Mouse (Mus musculus) ES-E14 (cell line): ENCODE measurements at regions not wholly inside any gene's neighbourhood (a gene's known extent, or its start where the extent isn't known, plus 50 kb on each side); places are given as distances from the start of the nearest gene placed in this dataset.

Experiments
- DNase-seq: peaks from one replicate; pipeline ENCODE4 v3.0.0-alpha.2; 2013; ENCODE audit warnings: low read depth, low spot score
- H3K27ac ChIP-seq: 2 replicates; pipeline ENCODE4 v1.5.1; 2012; ENCODE audit warnings: low read depth, mild to moderate bottlenecking, low read length, moderate library complexity, mixed read lengths; ENCODE audit not compliant: poor library complexity, insufficient read depth, severe bottlenecking
- H3K36me3 ChIP-seq: 2 replicates; pipeline ENCODE4 v1.6.1; 2012; ENCODE audit warnings: mild to moderate bottlenecking, low read length, moderate library complexity, mixed read lengths; ENCODE audit not compliant: control insufficient read depth, poor library complexity, insufficient read depth, severe bottlenecking
- H3K4me1 ChIP-seq, 2 experiments: fragments of 150-350 bp in 1 of 2; sonication (generic) in 1 of 2; 2 replicates each; pipeline ENCODE4 v1.6.1; 2012; ENCODE audit warnings: low read length in 2 of 2, mild to moderate bottlenecking in 1 of 2, mixed read lengths in 1 of 2; ENCODE audit not compliant: control insufficient read depth in 2 of 2, insufficient read depth in 2 of 2, poor library complexity in 1 of 2
- H3K4me3 ChIP-seq, 2 experiments: fragments of 150-350 bp in 1 of 2; sonication (generic) in 1 of 2; 2 replicates each; pipeline ENCODE4 v1.5.1; 2012; ENCODE audit warnings: low read length in 2 of 2, low read depth in 1 of 2, mild to moderate bottlenecking in 1 of 2, mixed read lengths in 1 of 2; ENCODE audit not compliant: insufficient read depth in 1 of 2, poor library complexity in 1 of 2, severe bottlenecking in 1 of 2
- H3K9ac ChIP-seq: 2 replicates; pipeline ENCODE4 v1.6.1; 2012; ENCODE audit warnings: low read depth, mild to moderate bottlenecking, low read length, mixed read lengths; ENCODE audit not compliant: poor library complexity, insufficient read depth, severe bottlenecking
- H3K9me3 ChIP-seq: fragments of 150-350 bp; sonication (generic); 2 replicates; pipeline ENCODE4 v1.6.1; 2012; ENCODE audit warnings: low read depth, mild to moderate bottlenecking, low read length; ENCODE audit not compliant: control insufficient read depth, insufficient read depth
- CHD2 ChIP-seq: IDR thresholded peaks from 2 replicates; pipeline ENCODE4 v1.6.1; 2014; ENCODE audit warnings: mild to moderate bottlenecking, low read depth, low read length, inconsistent platforms
- HCFC1 ChIP-seq: IDR thresholded peaks from 2 replicates; pipeline ENCODE4 v1.6.1; 2012; ENCODE audit warnings: low read length, inconsistent platforms, borderline replicate concordance; ENCODE audit not compliant: insufficient read depth
- MAFK ChIP-seq: IDR thresholded peaks from 2 replicates; pipeline ENCODE4 v1.6.1; 2014; ENCODE audit warnings: mild to moderate bottlenecking, low read depth, low read length, inconsistent platforms; ENCODE audit not compliant: insufficient read depth
- ZC3H11A ChIP-seq: IDR thresholded peaks from 2 replicates; pipeline ENCODE4 v1.6.1; 2012; ENCODE audit warnings: low read depth, mild to moderate bottlenecking, inconsistent platforms, low read length, borderline replicate concordance
- ZNF384 ChIP-seq: IDR thresholded peaks from 2 replicates; pipeline ENCODE4 v1.6.1; 2012; ENCODE audit warnings: low read depth, low read length, inconsistent platforms
- in situ Hi-C, 2 experiments: fragments of 600-800 bp; cut with MboI; formaldehyde crosslinking; loops; one replicate each; pipeline ENCODE4 v1.15.1; 2025; ENCODE audit warnings: low sequenced_read_pairs in 2 of 2, inconsistent platforms in 1 of 2; ENCODE audit not compliant: unreplicated experiment in 2 of 2

- in situ Hi-C loops, result no loop called here
- no peak for DNase-seq
- Histone ChIP-seq H3K4me1 (no peaks in the 10 kb centered on the region), H3K27ac (no peak overlapping the region), H3K9me3 (no peaks in the 10 kb centered on the region), H3K36me3 (no peaks in the 10 kb centered on the region), H3K9ac (no peak overlapping the region), H3K4me3 (no peak overlapping the region)
- TF ChIP-seq ZC3H11A (no peak), HCFC1 (no peak), CHD2 (no peak), ZNF384 (no peak), MAFK (no peak)
These were observed 89.1 kb upstream of the Robo2 start for GRCm38 (mm10) chr16:74500687-74501086.

- no peaks in the 10 kb centered on the region for H3K9me3 ChIP-seq
- in situ Hi-C loops, result no loop called here
- H3K4me3 ChIP-seq, result no peak overlapping the region
- no peaks in the 10 kb centered on the region for H3K4me1 ChIP-seq
- no peak overlapping the region for H3K9ac ChIP-seq
- no peaks in the 10 kb centered on the region for H3K36me3 ChIP-seq
- no peak for DNase-seq
- no peak overlapping the region for H3K27ac ChIP-seq
- TF ChIP-seq ZC3H11A (no peak), CHD2 (no peak), MAFK (no peak), HCFC1 (no peak), ZNF384 (no peak)
These were observed 56.3 kb upstream of the Robo2 start for GRCm38 (mm10) chr16:74467745-74468420.

GRCm38 (mm10) chr16:74467159-74467558, 55.5 kb upstream of the Robo2 start:
- Histone ChIP-seq H3K9ac (no peak overlapping the region), H3K4me1 (no peaks in the 10 kb centered on the region), H3K27ac (no peak overlapping the region), H3K9me3 (no peaks in the 10 kb centered on the region), H3K36me3 (no peaks in the 10 kb centered on the region), H3K4me3 (no peak overlapping the region)
- TF ChIP-seq ZC3H11A, result no peak
- no peak for TF ChIP-seq MAFK
- TF ChIP-seq CHD2, result no peak
- TF ChIP-seq ZNF384, result no peak
- no peak for TF ChIP-seq HCFC1
- no peak for DNase-seq
- in situ Hi-C loops, result no loop called here

GRCm38 (mm10) chr16:74464835-74465234, 53.2 kb upstream of the Robo2 start:
- Histone ChIP-seq H3K27ac (no peak overlapping the region), H3K9me3 (no peaks in the 10 kb centered on the region), H3K4me1 (no peaks in the 10 kb centered on the region), H3K9ac (no peak overlapping the region), H3K4me3 (no peak overlapping the region), H3K36me3 (no peaks in the 10 kb centered on the region)
- TF ChIP-seq ZNF384 (no peak), MAFK (no peak), HCFC1 (no peak)
- in situ Hi-C loops, result no loop called here
- no peak for DNase-seq

GRCm38 (mm10) chr16:74464290-74464689, 52.7 kb upstream of the Robo2 start:
- no peak overlapping the region for H3K4me3 ChIP-seq
- no peaks in the 10 kb centered on the region for H3K9me3 ChIP-seq
- H3K27ac ChIP-seq, result no peak overlapping the region
- DNase-seq, result no peak
- H3K9ac ChIP-seq, result no peak overlapping the region
- in situ Hi-C loops, result no loop called here
- no peak for TF ChIP-seq MAFK
- no peak for TF ChIP-seq HCFC1
- no peak for TF ChIP-seq ZNF384
- H3K4me1 ChIP-seq, result no peaks in the 10 kb centered on the region
- no peaks in the 10 kb centered on the region for H3K36me3 ChIP-seq
